ENCODE assay signal across 19 mouse cellular contexts in the genomic region with DNA sequence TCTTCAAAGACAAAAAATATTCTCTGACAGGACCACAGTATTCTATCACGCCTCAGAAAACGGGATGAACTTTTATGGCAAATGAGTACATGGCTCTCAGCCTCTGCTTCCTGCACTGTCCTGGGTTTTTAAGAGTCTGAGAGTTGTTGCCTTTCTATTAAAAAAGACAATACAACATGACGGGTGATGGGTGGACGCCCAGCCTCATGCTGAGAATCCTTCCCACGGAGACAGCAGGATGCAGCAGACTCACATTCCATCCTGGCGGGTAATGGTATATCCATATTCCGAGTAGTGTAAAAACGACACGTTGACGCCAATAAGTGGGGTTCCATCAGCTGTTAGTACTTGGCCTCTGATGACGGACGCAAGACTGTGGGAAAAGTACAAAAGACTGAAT.
"Had no signal": no experiment of that assay in that cellular context is flagged by ENCODE, and none has a peak within 500 bp of the region (broad histone marks: within the 10 kb centered on the region; RNA-seq: fewer than 3 reads in every experiment).

No protein-coding gene starts in this region.

- H3K27me3 ChIP-seq: liver, embryonic 13.5 days; midbrain, embryonic 12.5 days; midbrain, embryonic 15.5 days; stomach, embryonic 15.5 days had no signal

- H3K36me3 ChIP-seq: liver, embryonic 13.5 days; midbrain, embryonic 15.5 days; stomach, embryonic 15.5 days had no signal

- H3K9me3 ChIP-seq: limb, embryonic 13.5 days; midbrain, embryonic 12.5 days; midbrain, embryonic 15.5 days; stomach, embryonic 15.5 days had no signal

- DNase-seq: kidney, adult 9 months; kidney, postnatal 36 days; layer of hippocampus, postnatal 36 days; liver, embryonic 13.5 days; lung, adult 2 months; lung, postnatal 14 days; lung, postnatal 4 days; retina, postnatal 1 day; right cerebral cortex, postnatal 25 days; spleen, adult 18-20 months; thymus, adult 18-20 months; thymus, postnatal 14 days; thymus, postnatal 4 days had no signal

- ATAC-seq: midbrain, embryonic 15.5 days had no signal

- H3K27ac ChIP-seq: left cerebral cortex, adult 2 months; limb, embryonic 13.5 days; liver, embryonic 13.5 days; midbrain, embryonic 12.5 days; midbrain, embryonic 15.5 days; neural tube, embryonic 13.5 days; stomach, embryonic 15.5 days had no signal

- H3K9ac ChIP-seq: limb, embryonic 13.5 days; liver, embryonic 13.5 days; midbrain, embryonic 12.5 days; midbrain, embryonic 15.5 days; neural tube, embryonic 13.5 days; stomach, embryonic 15.5 days had no signal

- H3K4me1 ChIP-seq: liver, embryonic 13.5 days; stomach, embryonic 15.5 days had no signal

- H3K4me3 ChIP-seq: left cerebral cortex, adult 2 months; limb, embryonic 13.5 days; liver, embryonic 13.5 days; midbrain, embryonic 12.5 days; midbrain, embryonic 15.5 days; neural tube, embryonic 13.5 days; stomach, embryonic 15.5 days had no signal

- H3K4me2 ChIP-seq: liver, embryonic 13.5 days; midbrain, embryonic 12.5 days; midbrain, embryonic 15.5 days; stomach, embryonic 15.5 days had no signal
